Mouse (Mus musculus) layer of hippocampus, postnatal 25 days (tissue): ENCODE measurements around the gene Fcrl6. TPM values are rescaled to one million over a fixed set of nuclear protein-coding genes. Genes with fewer than 3 reads are reported as not detected.

Source experiments
- DNase-seq, 2 experiments: peaks; one replicate each; pipeline ENCODE4 v3.0.0; 2022; ENCODE audit warnings: mixed read lengths in 2 of 2, low spot score in 1 of 2; ENCODE audit errors: extremely low spot score in 1 of 2
- total RNA-seq, 2 experiments: library from RNA; stranded (reverse); gene quantifications; 2 replicates each; pipeline ENCODE4 v1.2.3; 2021

Gene Fcrl6
- total RNA-seq, 2 experiments from 2014 or later = not detected

DNA sequence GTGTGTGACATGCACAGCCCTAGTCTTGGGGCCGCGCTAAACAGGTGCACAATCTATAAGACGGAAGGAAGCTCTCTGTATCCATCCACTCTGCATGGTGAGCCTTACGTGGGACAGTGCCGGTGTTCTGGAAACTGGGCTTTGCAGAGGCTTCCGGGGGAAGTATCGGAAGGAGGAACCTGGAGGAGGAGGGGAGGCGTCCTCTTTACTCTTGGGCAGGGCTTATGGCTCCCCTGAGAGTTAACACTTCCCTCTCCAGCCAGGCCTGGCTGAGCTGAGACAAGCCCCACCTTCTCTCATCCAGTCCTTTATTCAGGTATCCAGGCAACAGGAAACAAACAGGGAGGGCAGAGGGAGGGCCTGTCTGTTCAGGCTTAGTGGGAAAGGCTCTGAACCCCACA is 51.8 kb downstream of the Fcrl6 start:
- no peak for DNase-seq

GRCm38 (mm10) chr1:172549717-172550116 is 52.6 kb downstream of the Fcrl6 start:
- DNase-seq = no peak

GRCm38 (mm10) chr1:172549314-172549713 is 53.0 kb downstream of the Fcrl6 start:
- no peak for DNase-seq

DNA sequence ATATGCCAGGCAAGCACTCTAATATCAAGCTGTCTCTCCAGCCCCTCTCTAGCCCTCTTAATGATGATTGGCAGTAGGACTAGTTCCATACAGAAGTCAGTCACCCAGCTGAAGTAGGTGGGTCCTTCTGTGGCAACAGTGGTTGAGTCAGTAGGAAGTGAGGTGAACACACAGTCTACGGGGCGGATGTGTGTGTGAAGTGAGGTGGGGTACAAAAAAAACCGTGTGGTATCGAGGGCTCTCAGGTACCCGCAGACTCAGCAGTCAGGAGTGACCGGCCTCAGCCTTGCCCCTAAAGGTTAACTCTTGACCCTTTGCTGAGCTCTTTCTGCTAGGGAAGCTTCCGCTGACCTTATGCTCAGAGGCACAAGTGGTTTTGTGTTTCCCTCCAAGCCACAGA is 53.9 kb downstream of the Fcrl6 start:
- no peak for DNase-seq

Other genes starting within 250 kb of the Fcrl6 start
- 1 to 10 TPM; 8.6 to 8.9 TPM for gene Pigm, start 226.0 kb downstream of the Fcrl6 start, total RNA-seq
- not detected for gene Slamf9, start 127.2 kb downstream of the Fcrl6 start, total RNA-seq
- 1 to 10 TPM; 5.6 to 8.2 TPM for gene Igsf9, start 120.8 kb downstream of the Fcrl6 start, total RNA-seq
- 10 to 100 TPM; 10.4 to 12.1 TPM for gene Tagln2, start 102.5 kb downstream of the Fcrl6 start, total RNA-seq
- gene Cfap45, start 81.8 kb downstream of the Fcrl6 start, total RNA-seq = 1 to 10 TPM; 3.1 to 3.9 TPM
- under 1 TPM; 0.39 to 0.56 TPM for gene Vsig8, start 46.6 kb downstream of the Fcrl6 start, total RNA-seq
- gene Slamf8, start 12.0 kb downstream of the Fcrl6 start, total RNA-seq = not detected
- 1 to 10 TPM; 6.8 to 8.8 TPM for gene Dusp23, start 30.4 kb upstream of the Fcrl6 start, total RNA-seq
- not detected for gene Crp, start 95.5 kb upstream of the Fcrl6 start, total RNA-seq